Mouse (Mus musculus) telencephalon, adult 2 months (tissue): Measurements from ENCODE around the gene Eaf2.
"Not testable (repeated sequence)": the region's sequence is repeated elsewhere in the genome, so short reads cannot be mapped to it uniquely, and the experiment has no call there.

Experiments used
- DNase-seq: peaks from one replicate; pipeline ENCODE4 v3.0.0-alpha.2; 2011; ENCODE audit warnings: low read depth, low spot score

Gene Eaf2

DNA sequence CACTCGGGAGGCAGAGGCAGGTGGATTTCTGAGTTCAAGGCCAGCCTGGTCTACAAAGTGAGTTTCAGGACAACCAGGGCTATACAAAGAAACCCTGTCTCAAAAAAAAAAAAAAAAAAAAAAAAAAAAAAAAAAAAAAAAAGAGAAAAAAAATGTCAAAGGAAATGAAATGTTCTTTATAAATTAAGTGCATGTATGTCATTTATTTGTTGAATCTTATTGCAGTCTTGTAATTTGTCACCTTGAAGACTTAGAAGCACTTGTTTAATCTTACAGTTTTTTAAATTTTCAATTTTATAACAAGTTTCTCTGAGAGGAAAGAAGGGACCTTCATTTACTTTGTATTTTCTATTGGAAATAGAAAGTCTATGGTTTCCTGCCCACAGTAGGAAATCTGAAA is 27.9 kb downstream of the Eaf2 start:
- DNase-seq: not testable (repeated sequence)

DNA sequence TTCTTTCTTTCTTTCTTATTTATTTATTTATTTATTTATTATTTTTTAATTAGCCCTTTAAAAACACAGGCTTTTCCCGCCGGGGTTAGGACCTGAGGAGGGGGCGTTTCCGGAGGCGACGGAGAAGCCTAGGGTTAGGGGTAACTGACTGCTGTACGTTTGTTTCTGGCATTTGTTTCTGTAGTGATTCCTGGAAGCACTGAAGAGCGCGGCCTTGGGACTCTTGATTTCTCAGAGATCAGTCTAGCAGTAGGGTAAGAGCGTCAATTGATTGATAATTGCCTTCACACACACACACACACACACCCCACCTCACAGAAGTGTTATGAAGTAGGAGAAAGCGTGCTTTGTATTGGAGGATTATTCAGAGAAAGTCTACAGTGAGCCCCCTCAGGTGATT is 46.0 kb downstream of the Eaf2 start:
- DNase-seq: no peak

DNA sequence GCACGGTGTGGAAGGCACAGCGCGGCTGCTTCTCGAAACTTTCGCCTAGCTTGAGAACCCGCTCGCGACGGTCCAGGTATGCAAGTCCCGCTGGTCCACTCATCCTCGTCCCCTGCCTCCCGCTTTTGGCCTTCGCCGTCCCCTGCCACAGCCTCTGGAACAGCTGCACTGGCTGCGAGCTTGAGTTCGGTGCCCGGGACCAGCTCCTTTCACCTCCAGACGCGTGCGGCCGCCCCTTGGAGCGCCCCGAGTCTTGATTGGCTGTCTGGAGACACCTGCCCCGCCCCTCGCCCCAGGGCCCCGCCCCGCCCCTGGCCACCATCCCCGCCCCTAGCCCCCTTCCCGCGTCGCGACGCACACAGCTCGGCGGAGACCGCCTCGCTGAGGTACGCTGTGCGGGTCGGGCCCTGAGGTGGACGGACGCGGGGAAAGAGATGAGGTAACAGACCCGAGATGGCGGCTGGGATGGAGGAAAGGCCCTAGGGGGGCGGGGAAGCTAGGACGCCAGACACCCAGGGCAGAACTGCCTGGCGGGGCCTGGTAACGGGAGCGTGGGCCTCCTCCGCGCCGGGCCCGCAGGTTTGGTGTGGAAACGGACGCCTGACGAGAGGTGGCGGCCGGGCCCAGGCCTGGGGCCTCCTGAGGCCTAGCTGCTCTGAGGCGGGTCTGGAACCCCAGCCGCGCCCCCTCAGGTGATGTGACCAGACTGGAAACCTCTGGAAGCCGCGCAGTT is 46.6 kb downstream of the Eaf2 start, which contains the start of gene Iqcb1:
Gene Iqcb1, plus strand, starts transcription at position 332 of the 733 bp plus-strand sequence.
- DNase-seq: peak; percentile 48

DNA sequence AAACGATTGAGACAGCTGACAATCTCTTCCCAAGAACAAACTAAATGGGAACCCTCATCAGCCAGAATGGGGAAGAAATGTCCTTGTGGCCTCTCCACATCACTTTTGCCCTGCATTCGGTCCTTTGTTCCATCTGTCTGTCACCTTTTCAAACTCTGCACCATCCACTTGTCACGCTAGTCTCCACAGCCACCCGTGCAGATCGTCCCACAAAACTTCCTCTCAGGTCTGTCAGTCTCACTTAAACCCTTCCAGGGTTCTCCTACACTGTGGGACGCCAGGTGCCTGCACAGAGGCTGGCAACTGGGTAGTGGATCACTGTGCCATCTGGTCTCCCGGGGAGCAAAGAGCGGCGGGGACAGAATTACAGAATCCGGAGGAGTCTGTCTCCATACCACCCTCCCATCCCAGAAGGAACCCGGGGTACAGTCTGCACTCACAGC is 47.2 kb downstream of the Eaf2 start:
- no peak for DNase-seq

DNA sequence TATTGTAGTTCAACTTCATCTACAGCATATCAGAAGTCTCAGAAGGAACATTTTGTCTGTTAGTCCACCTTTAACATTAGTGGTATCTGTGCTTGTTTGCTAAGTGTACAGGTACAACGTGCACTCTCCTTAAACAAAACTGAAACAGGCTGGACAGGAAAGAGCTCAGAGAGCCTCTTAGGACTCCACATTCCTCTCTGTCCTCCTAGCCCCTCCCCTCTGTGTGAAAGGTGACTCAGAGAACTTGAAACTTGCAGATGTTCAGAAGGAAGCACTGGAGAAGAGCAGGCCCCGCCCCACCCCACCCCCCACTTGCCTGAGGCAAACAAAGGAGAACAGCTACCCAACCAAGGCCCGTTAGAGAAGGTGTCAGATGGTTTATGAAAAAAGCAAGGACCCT is 53.3 kb downstream of the Eaf2 start:
- no peak for DNase-seq

DNA sequence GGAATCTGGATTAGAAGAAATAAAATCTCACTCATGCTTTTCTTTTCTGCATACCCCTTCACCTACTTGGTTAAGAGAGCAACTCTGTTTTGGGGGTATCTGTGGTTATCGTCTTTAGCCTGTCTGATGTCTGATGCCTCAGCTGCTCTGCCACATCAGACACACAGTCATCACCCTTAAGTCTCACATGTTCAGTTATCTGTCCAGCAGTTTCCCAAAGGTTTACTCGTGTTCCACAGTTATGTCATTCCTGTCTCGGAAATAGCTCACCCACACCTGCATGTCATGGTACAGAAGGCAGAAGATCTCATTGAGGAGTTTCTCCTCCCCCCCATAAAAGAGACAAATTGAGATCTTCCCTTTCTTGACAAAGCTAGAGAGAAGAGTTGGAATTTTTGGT is 54.1 kb downstream of the Eaf2 start:
- DNase-seq: no peak

DNA sequence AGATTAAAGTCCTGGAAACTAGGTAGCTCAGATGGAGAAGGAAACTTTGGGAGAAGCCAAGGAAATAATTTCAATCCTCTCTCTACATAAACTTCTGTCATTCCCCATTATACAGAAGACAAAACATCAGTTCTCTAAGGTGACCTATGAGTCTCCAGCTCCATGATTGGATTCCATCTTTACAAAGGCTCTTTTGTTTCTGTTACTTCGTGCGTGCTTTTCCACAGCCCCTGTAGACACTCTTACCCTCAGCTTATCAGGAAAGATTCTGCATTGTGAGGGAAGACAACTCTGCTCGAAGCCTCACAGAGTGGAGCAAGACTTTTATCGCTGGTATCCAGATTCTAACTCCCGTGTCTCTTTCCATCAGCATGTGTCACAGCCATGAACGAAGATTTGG is 54.8 kb downstream of the Eaf2 start:
- DNase-seq: no peak

DNA sequence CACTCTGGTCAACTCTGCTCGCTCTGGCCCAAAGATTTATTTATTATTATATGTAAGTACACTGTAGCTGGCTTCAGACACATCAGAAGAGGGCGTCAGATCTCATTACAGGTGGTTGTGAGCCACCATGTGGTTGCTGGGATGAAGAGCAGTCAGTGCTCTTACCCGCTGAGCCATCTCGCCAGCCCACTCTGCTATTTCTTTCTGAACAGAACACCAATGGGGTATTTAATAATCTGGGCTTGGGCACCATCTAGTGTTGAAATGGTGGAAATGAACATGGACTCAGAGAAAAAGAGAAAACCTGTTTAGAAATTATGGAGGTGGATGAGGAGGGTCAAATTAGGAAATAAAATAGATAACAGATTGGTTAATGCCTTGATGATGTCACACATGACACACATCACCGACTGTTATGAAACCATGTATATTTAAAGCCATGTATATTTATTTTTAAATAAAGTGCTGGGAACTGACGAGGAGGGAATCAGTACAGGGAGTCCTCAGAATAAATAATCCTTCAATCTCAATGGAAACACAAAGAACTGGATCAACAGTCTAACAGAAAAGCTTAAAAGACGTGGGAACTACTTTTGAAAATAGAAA is 57.4 kb downstream of the Eaf2 start:
- peak; percentile 78 for DNase-seq

DNA sequence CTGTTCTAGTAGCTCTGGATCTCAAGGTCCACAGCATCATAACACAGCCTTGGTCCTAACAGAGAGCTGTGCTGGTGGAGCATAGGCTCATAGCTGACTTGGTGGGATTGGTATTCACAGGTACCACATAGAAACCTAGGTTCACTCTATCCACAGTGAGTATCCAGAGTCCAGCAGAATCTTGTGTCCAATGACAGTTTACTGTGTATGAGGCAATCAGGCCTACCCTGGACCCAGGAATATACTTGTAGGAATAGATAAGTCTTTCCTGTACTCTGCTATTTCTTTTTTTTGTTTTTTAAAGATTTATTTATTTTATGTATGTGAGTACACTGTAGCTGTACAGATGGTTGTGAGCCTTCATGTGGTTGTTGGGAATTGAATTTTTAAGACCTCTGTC is 57.9 kb downstream of the Eaf2 start:
- no peak for DNase-seq

DNA sequence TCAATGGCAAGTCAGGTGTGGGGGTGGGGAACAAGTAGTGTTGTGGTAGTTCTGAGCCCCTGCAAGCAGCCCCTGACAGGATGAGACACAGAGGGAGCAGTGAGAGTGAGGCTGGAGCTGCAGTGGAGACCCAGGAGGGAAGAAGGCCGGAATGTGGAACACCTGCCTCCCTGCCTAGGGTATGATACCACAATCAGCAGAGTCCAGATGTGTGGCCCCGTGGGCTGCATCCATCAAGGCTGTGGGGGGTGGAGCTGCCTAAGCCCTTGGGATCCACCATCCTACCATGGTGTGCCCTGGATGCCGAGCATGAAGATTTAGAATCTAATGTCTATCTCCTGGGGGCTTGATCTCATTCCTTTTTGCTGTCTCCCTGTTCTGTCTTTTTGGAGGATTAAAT is 61.1 kb downstream of the Eaf2 start:
- no peak for DNase-seq

DNA sequence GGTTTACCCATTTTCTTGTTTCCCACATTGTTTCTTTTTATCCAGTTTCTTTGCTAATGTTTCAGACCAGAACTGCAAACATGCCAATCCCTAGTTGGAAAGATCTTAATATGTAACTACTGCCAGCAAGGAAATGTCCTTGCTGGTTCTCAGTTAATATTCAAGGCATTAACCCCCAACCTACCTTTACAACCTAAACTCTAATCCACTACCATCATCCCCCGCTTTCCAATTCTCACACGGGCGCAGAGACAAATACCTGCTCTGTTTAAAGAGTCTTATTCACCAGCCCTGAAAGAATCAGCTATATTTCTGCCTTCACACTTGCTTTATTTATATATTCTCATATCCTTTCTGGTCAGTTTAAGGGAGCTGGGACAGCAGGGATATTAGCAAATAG is 66.2 kb downstream of the Eaf2 start:
- no peak for DNase-seq

DNA sequence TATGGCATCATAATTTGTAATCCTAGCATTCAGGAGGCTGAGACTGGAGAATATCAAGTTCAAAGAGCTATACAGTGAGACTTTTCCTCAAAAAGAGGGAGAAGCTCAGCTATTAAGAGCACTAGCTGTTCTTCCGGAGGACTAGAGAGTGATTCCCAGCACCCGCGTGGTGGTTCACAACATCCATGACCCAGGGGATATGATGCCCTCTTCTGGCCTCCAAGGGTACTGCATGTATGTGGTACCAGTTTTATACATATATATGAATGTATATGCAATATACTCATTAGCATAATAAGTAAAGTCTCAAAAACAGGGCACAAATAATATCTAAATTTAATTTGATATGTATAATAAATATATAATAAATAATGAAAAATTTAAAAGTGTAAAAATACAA is 72.4 kb downstream of the Eaf2 start:
- no peak for DNase-seq

DNA sequence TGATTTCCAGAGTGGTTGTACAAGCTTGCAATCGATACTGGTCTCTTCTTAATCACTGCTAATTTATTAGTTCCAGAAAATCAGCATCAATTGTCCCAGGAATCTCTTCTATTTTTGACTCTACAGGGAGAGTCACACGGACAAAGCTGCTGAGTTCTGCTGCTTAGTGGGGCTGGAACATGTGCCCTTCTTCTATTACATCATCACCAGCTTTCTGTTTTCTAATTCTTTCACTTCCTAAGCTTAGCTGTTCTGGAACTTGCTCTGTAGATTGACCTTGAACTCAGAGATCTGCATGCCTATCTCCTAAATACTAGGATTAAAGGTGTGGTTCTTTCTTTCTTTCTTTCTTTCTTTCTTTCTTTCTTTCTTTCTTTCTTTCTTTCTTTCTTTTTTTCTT is 76.5 kb downstream of the Eaf2 start:
- no peak for DNase-seq

DNA sequence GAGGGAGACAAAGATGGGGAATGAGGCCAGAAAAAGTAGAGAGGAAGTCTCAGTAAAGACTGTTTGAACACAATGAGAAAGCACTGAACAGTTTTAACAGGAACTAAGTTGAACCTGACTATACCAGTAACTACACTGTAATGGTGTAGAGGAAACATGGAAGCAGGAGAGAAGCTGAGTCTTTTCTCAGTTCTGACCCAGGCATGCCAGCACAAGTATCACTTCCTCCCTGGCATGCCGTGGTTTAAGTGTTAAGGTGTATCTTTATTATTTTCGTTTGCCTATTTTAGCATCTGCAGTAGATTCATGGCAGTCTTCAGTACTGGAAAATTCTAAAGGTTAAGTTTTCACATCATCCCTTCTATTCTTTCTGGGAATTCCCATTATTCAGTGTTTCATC is 79.8 kb downstream of the Eaf2 start:
- DNase-seq: no peak

DNA sequence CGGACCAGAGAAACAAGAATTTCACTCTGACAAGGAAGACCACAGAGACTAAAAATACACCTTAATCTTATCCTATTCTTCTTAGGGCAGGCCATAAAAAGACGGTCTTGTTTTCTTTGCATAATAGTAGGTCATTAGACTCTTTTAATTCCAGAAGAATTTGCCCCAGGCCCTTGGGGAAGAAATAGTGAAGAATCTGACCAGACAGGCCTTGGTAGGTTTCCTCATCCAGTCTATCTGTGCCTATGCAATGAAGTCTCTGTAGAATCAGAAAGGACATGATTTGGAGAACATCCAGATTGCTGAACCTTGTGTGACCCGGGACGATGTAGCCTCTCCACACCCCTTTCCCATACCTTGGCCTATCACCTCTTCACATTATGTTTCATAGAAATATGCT is 84.6 kb downstream of the Eaf2 start:
- DNase-seq: no peak

DNA sequence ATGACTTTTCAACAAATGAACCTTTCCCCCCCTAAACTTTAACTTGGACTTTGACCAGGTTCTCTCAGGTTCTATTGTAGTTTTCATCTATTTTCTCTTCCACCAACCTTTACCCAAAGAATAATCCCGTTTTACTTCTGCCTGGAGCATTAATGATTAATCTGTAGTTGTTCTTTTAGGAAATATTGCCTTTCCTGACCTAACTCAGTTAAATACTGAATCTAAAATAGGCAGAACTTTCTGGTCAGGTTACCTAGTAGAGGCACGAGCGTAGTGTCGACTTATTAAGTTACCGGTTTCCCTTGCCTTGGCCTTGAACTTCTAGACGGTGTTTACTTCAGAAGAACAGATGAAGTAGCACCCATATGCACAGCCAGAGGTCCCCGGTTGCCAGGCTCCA is 88.3 kb downstream of the Eaf2 start:
- no peak for DNase-seq

DNA sequence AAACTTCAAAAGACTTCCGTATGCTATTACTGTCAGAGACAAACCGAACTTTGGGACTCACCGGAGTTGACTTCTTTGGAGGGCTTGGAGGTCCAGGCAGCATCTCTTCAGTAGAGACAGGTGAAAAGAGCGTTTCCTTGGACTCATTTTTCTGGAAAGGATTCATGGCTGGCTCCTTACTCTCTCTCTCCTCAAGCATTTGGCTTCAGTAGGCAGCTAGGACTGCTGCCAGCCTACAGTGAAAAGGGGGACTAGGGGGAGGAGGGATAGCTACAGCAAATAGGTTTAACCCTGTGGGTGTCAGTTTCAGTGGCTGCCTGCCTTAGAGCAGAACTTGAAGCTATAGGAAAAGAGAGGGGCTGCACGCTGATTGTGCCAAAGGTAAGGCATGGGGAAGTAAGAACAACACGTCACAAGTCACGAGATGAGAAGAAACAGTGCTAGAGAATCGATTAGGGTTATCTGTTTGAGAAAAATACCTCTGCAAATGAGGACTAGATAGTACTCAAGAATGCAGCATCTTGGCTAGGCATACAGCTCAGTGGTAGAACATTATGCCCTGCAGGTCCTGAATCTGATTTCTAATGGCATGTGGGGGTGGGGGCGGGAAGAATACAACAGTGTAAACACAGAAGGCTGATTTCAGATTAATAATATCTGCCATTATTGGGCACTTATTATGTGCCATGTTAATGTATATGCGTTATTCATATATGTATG is 90.0 kb downstream of the Eaf2 start, which contains the start of gene Slc15a2:
Gene Slc15a2, minus strand, starts transcription at position 369 of the 720 bp plus-strand sequence.
- DNase-seq: peak; percentile 26

DNA sequence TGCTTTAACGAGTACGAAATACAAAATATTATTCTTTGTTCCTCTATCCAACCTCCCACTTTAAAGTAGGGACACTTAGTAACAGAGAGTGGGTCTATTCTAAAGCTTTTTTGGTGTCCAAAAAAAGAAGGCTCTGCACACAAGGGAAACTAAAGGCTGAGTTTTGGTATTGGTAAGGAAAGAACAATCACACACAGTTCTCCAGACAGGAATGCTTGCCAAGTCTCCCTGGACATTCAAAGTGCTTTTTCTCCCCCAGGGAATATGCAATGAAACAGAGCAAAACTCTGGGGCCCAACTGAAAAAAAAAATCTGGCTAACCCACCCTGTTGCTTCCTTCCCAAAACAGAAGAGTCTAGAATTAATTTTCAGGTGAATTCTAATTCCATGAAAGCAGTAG is 90.7 kb downstream of the Eaf2 start:
- DNase-seq: no peak

DNA sequence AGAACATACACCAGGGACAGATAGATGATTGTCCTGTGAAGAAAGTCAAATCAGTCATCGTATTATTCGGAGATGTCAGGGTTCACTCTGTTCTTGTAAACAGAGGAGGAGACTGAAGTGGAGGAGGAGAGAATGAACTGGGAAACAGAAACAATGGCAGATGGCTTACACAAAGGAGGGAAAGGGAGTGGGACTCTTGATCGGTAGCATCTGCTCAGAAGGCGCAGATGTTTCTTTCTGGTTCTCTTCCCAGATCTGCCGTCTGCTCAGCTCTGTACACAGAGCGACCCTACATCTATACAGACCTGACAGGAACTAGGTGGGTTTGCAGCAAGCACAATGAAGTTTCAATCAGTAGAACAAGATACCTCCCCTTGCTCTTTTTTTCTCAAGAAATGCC is 99.1 kb downstream of the Eaf2 start:
- peak; percentile 43 for DNase-seq

DNA sequence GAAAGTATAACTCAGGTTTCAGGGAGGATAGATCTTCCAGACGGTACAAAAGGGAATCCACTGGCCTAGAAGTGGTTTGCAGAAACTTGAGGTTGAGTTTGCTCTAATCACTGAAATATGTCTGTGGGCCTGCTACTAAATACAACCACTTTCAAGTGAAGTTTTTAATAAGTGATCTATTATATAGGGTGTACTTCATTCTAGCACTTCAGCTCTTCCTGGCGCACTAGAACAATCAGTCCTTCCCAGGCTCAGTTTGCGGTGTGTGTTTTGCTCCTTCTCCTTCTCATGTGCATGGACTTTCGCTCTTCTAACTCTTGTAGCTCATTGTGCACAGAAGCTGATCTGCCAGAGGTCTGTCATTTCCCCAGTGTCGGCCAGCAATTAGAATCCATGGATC is 101.8 kb downstream of the Eaf2 start:
- DNase-seq: no peak

DNA sequence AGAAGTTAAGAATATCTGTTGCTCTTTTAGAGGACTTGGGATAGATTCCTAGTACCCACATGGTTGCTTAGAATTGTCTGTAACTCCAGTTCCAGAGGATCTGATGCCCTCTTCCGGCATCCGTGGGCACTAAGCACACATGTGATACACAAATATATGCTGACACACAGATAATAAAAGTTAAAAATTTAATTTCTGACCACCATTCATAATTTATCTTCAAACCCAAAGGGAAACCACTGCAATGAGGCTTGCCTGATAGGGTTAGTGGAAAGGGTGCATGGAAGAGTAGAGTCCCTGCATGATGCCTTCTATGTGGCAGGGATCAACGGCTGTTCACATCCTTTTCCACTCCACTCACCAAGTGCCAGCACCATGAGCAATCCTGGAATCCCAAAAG is 103.1 kb downstream of the Eaf2 start:
- DNase-seq: no peak

DNA sequence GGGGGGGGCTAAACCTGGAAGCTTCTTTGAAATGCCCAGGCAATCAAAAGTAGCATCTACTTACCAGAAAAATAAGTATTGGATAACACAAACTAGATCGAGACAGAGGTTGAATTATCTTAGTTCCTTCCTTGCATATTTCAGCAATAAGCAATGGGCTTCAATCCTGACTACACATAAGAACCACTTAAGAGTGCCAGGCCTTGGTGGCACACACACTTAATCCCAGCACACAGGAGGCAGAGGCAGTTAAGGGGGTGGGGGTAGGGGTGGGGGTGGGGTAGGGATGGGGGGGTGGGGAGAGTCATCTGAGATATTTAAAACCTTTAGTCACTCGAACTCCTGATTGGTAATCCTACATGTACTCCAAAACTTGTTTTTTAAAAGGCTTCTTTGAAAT is 103.6 kb downstream of the Eaf2 start:
- no peak for DNase-seq

DNA sequence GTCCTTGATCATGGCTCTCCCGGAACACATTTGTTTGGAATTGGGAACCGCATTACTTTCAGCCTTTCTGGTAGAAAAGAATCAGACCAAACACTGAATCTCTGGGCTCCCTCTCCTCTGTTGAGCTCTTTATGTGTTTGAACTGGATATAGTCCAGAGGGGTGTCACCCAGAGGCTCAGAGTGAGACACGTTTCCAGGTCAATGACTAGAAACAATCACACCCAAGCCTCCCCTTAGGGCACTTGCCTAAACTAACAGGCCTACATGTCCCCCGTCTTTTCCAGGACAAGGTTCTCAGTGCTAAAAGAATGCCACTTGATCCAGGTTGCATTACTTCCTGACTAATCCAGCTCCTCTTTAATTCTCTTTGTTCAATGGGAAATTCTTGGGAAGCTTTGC is 104.0 kb downstream of the Eaf2 start:
- no peak for DNase-seq
